Mouse (Mus musculus) embryonic stem cell, embryonic (primary cell): Measurements from ENCODE around the gene Mfn2.

ENCODE experiments used
- CTCF ChIA-PET, 4 experiments: fragments of 300-600 bp in 2 of 4; fragments of 350-600 bp in 2 of 4; sonication (Branson Sonifier 250); formaldehyde crosslinking; loops; one replicate each; lab custom pipeline; 2022; ENCODE audit warnings: inconsistent platforms in 2 of 4; lab: Charles Lee
- POLR2A ChIA-PET, 4 experiments: fragments of 300-600 bp in 2 of 4; fragments of 350-600 bp in 2 of 4; sonication (Branson Sonifier 250); formaldehyde crosslinking; loops; one replicate each; lab custom pipeline; 2022; ENCODE audit warnings: antibody characterized with exemption in 4 of 4, inconsistent platforms in 1 of 4; lab: Charles Lee

Mfn2 gene

GRCm38 (mm10) chr4:147930946-147931345, 26.4 kb upstream of the Mfn2 start:
- ChIA-PET POLR2A (interaction anchor here in 2 of 4 experiments (0.5 to 3.8 kb wide), 3 partner anchors 11 to 251 kb away, joined by 3 to 18 read pairs (median 4); no protein-coding TSS in a partner anchor), CTCF (no interaction called here)

GRCm38 (mm10) chr4:147928540-147928939, 24.0 kb upstream of the Mfn2 start:
- CTCF ChIA-PET = interaction anchor here in 1 of 4 experiments (1.5 kb wide), 1 partner anchor 10 kb away, joined by 4 read pairs; no protein-coding TSS in a partner anchor
- POLR2A ChIA-PET = interaction anchor here in 3 of 4 experiments (0.6 to 2.3 kb wide), 9 partner anchors 8 to 224 kb away, joined by 3 to 8 read pairs (median 3); partner anchors contain the start of genes Plod1 (in 2 of the 3), Clcn6 (in 1 of the 3) and Mthfr (in 1 of the 3)

- POLR2A ChIA-PET = interaction anchor here in 3 of 4 experiments (0.6 to 2.3 kb wide), 11 partner anchors 8 to 225 kb away, joined by 3 to 8 read pairs (median 3); partner anchors contain the start of genes Plod1 (in 2 of the 3), Clcn6 (in 1 of the 3) and Mthfr (in 1 of the 3)
- CTCF ChIA-PET = interaction anchor here in 1 of 4 experiments (1.5 kb wide), 1 partner anchor 10 kb away, joined by 4 read pairs; no protein-coding TSS in a partner anchor
Measured at GRCm38 (mm10) chr4:147928136-147928535, 23.6 kb upstream of the Mfn2 start.

- POLR2A ChIA-PET = interaction anchor here in 2 of 4 experiments (0.9 to 2.3 kb wide), 9 partner anchors 8 to 111 kb away, joined by 3 to 8 read pairs (median 3); partner anchors contain the start of genes Plod1 (in 2 of the 2), Clcn6 (in 1 of the 2) and Mthfr (in 1 of the 2)
- CTCF ChIA-PET = interaction anchor here in 2 of 4 experiments (0.6 to 1.5 kb wide), 2 partner anchors 9 to 31 kb away, joined by 3 to 4 read pairs; no protein-coding TSS in a partner anchor
Measured at GRCm38 (mm10) chr4:147927705-147928104, 23.2 kb upstream of the Mfn2 start.

GRCm38 (mm10) chr4:147922341-147922740, 17.8 kb upstream of the Mfn2 start:
- POLR2A ChIA-PET = interaction anchor here in 2 of 4 experiments (0.9 to 1.8 kb wide), 6 partner anchors 14 to 32 kb away, joined by 3 to 7 read pairs (median 4); partner anchors contain the start of genes Mfn2 (in 1 of the 2) and Plod1 (in 1 of the 2)

GRCm38 (mm10) chr4:147920973-147921372, 16.5 kb upstream of the Mfn2 start:
- ChIA-PET CTCF (no interaction called here), POLR2A (interaction anchor here in 1 of 4 experiments (1.5 to 1.8 kb wide), 2 partner anchors 16 to 21 kb away, joined by 3 to 7 read pairs; no protein-coding TSS in a partner anchor)

More at GRCm38 (mm10) chr4:147922341-147922740, 17.8 kb upstream of the Mfn2 start:
- CTCF ChIA-PET = interaction anchor here in 2 of 4 experiments (0.7 to 0.8 kb wide), 2 partner anchors 11 to 16 kb away, joined by 3 read pairs; no protein-coding TSS in a partner anchor

GRCm38 (mm10) chr4:147918459-147919121, 14.1 kb upstream of the Mfn2 start:
- ChIA-PET CTCF (interaction anchor here (0.5 to 2.2 kb wide), 38 partner anchors 9 to 1402 kb away, joined by 3 to 11 read pairs (median 4); partner anchors contain the start of genes Clcn6 (in 2 of the 4), Mfn2 (in 2 of the 4), Mthfr (in 2 of the 4) and 2510039O18Rik (in 1 of the 4)), POLR2A (interaction anchor here in 3 of 4 experiments (0.6 to 1.8 kb wide), 18 partner anchors 10 to 122 kb away, joined by 3 to 5 read pairs (median 3); partner anchors contain the start of genes Plod1 (in 3 of the 3), 2510039O18Rik (in 1 of the 3), Mfn2 (in 1 of the 3) and Mthfr (in 1 of the 3))

GRCm38 (mm10) chr4:147909486-147909885, 5.0 kb upstream of the Mfn2 start:
- CTCF ChIA-PET = no interaction called here
- POLR2A ChIA-PET = interaction anchor here in 2 of 4 experiments (0.6 to 1.6 kb wide), 6 partner anchors 9 to 79 kb away, joined by 3 to 7 read pairs (median 4); no protein-coding TSS in a partner anchor

GRCm38 (mm10) chr4:147906230-147906629, 1.7 kb upstream of the Mfn2 start:
- CTCF ChIA-PET = interaction anchor here in 2 of 4 experiments (1.0 to 2.0 kb wide), 3 partner anchors 12 to 15 kb away, joined by 3 to 6 read pairs (median 4); no protein-coding TSS in a partner anchor

GRCm38 (mm10) chr4:147905090-147905659, 671 bp upstream of the Mfn2 start:
- POLR2A ChIA-PET = interaction anchor here in 3 of 4 experiments (0.6 to 2.2 kb wide), 25 partner anchors 8 to 181 kb away, joined by 3 to 8 read pairs (median 4); partner anchors contain the start of genes Clcn6 (in 1 of the 3), Mthfr (in 1 of the 3), Plod1 (in 1 of the 3) and Zfp933 (in 1 of the 3)
- CTCF ChIA-PET = interaction anchor here (0.6 to 2.0 kb wide), 10 partner anchors 13 to 160 kb away, joined by 3 to 8 read pairs (median 4); no protein-coding TSS in a partner anchor

More at GRCm38 (mm10) chr4:147906230-147906629, 1.7 kb upstream of the Mfn2 start:
- POLR2A ChIA-PET = interaction anchor here in 1 of 4 experiments (0.9 to 2.2 kb wide), 9 partner anchors 10 to 146 kb away, joined by 3 to 8 read pairs (median 5); partner anchors contain the start of genes Plod1 and Zfp984

GRCm38 (mm10) chr4:147903601-147904000, 903 bp downstream of the Mfn2 start:
- CTCF ChIA-PET = interaction anchor here in 3 of 4 experiments (1.0 to 2.0 kb wide), 3 partner anchors 9 to 15 kb away, joined by 3 to 8 read pairs (median 3); no protein-coding TSS in a partner anchor
- POLR2A ChIA-PET = interaction anchor here in 2 of 4 experiments (0.7 to 2.1 kb wide), 11 partner anchors 9 to 135 kb away, joined by 3 to 11 read pairs (median 4); partner anchors contain the start of genes Clcn6 (in 1 of the 2) and Mthfr (in 1 of the 2)

- ChIA-PET CTCF (interaction anchor here in 1 of 4 experiments (1.0 kb wide), 1 partner anchor 10 kb away, joined by 3 read pairs; no protein-coding TSS in a partner anchor), POLR2A (interaction anchor here in 2 of 4 experiments (1.0 to 3.3 kb wide), 6 partner anchors 10 to 136 kb away, joined by 3 to 15 read pairs (median 8); partner anchors contain the start of genes Clcn6 (in 1 of the 2) and Mthfr (in 1 of the 2))
Measured at GRCm38 (mm10) chr4:147902906-147903500, 1.5 kb downstream of the Mfn2 start.

- ChIA-PET CTCF (interaction anchor here in 1 of 4 experiments (0.6 kb wide), 1 partner anchor 8 kb away, joined by 5 read pairs; no protein-coding TSS in a partner anchor), POLR2A (interaction anchor here in 1 of 4 experiments (0.8 to 3.3 kb wide), 4 partner anchors 8 to 28 kb away, joined by 3 to 15 read pairs (median 6); no protein-coding TSS in a partner anchor)
Measured at GRCm38 (mm10) chr4:147900452-147900851, 4.1 kb downstream of the Mfn2 start.

GRCm38 (mm10) chr4:147897348-147897747, 7.2 kb downstream of the Mfn2 start:
- ChIA-PET POLR2A (interaction anchor here in 2 of 4 experiments (0.6 to 1.7 kb wide), 5 partner anchors 8 to 41 kb away, joined by 3 to 5 read pairs (median 4); no protein-coding TSS in a partner anchor), CTCF (interaction anchor here in 1 of 4 experiments (1.0 kb wide), 1 partner anchor 21 kb away, joined by 3 read pairs; no protein-coding TSS in a partner anchor)

GRCm38 (mm10) chr4:147896411-147896810, 8.1 kb downstream of the Mfn2 start:
- CTCF ChIA-PET = no interaction called here
- POLR2A ChIA-PET = interaction anchor here in 3 of 4 experiments (0.5 to 1.7 kb wide), 7 partner anchors 9 to 28 kb away, joined by 3 to 7 read pairs (median 4); partner anchors contain the start of genes Fv1 (in 1 of the 3) and Miip (in 1 of the 3)

GRCm38 (mm10) chr4:147895815-147896330, 8.6 kb downstream of the Mfn2 start:
- POLR2A ChIA-PET = interaction anchor here in 2 of 4 experiments (1.0 to 1.7 kb wide), 3 partner anchors 9 to 13 kb away, joined by 3 to 4 read pairs (median 4); no protein-coding TSS in a partner anchor
- CTCF ChIA-PET = no interaction called here
